Mouse (Mus musculus) G1E (cell line): Measurements from ENCODE around the gene Gm5678.

Experiments
- CTCF ChIP-seq: IDR thresholded peaks from 2 replicates; pipeline ENCODE4 v1.5.1; 2012; ENCODE audit warnings: low read depth, low read length, inconsistent platforms, mixed read lengths
- GATA1 ChIP-seq: IDR thresholded peaks from 2 replicates; pipeline ENCODE4 v1.6.1; 2012; ENCODE audit warnings: borderline replicate concordance, low read length, inconsistent platforms, mixed read lengths
- GATA2 ChIP-seq: IDR thresholded peaks from 2 replicates; pipeline ENCODE4 v1.6.1; 2012; ENCODE audit warnings: low read depth, low read length, inconsistent platforms, borderline replicate concordance
- TAL1 ChIP-seq: conservative IDR thresholded peaks from 2 replicates; pipeline ENCODE4 v1.6.1; 2012; ENCODE audit warnings: low read depth, low read length, inconsistent platforms, mixed read lengths

GRCm38 (mm10) chr16:93610961-93611360, 16.9 kb upstream of the Gm5678 start:
- TF ChIP-seq CTCF (no peak), GATA1 (no peak), TAL1 (no peak), GATA2 (no peak)
